Mouse (Mus musculus): ENCODE results near the gene Mrpl2. TPM values are rescaled to one million over a fixed set of nuclear protein-coding genes. Genes with fewer than 3 reads are reported as not detected.
A peak's percentile ranks its signal among the peaks of the same experiment; 100 is the strongest.

The Mrpl2 gene
- polyA plus RNA-seq, 1 experiment from 2014 or later, result 112 TPM

DNA sequence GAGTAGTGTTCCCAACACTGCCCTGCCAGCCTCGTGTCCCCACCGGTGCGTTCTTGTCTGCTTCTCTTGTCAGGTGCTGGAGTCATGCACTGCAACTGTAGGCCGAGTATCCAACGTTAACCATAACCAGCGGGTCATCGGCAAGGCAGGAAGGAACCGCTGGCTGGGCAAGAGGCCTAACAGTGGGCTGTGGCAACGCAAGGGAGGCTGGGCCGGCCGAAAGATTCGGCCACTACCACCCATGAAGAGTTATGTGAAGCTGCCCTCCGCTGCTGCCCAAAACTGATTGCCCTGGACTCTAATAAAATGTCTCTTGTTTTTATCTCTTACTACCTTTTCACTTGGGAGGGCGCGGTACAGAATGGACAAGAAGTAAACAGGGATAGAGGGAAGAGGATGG is 3.8 kb downstream of the Mrpl2 start:
- Histone ChIP-seq H3K9ac (no peak overlapping the region; the same call in 1 of the 2 replicates), H3K27me3 (replicated peaks) (no peaks in the 10 kb centered on the region), H3K27ac (peak overlapping the region; percentile 96), H3K4me3 (replicated peaks) (peak overlapping the region; percentile 67), H3K9me3 (no peaks in the 10 kb centered on the region), H3K4me1 (peaks cover 39% of the 10 kb centered on the region), H3K4me2 (peak overlapping the region; percentile 70), H3K36me3 (peaks cover 23% of the 10 kb centered on the region)
- ATAC-seq (ENCODE audit: insufficient read depth, low FRiP score, low read depth), result no peak
- 27% methylated on average over 15 of the region's 15 CpGs for WGBS

DNA sequence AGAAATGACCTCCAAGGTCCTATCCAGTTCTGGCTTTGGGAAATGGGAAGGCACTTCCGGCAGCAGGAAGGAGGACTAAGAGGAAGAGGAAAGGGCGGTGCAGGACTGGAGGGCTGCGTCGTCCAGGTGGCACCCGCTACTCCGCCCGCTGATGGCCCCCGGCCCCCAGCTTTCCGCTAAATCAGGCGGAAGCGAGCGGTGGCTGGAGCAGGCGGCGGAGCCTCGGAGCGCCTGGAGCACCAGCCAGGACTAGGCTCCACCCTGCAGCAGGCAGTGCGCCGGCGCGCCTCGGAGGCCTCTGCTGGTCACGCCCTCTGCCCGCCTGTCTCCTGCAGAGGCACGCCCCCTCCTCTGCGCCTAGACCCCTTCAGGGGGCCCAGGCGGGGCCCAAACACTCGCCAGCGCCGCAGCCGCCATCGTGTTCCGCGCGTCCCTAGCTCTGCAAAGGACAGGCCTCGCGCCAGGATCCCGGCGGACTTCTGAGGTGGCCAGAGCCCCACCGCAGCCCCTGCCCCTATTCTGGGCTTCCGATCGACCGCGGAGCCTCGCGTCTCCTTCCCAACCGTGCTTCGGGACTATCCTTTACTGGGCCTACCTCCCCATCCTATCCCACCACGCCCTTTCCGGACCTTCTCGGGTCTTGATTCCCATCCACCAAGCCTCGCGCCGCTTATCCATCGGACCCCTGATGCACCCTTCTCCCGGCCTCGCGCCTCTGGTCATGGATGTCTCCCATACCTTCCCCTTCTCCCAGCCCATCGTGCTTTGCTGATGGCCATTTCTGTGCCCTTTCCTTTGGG is 4.4 kb downstream of the Mrpl2 start, which contains the start of gene Cul7:
Gene Cul7 (plus strand): TSS at position 106 of the 800 bp plus-strand sequence.
- ATAC-seq (ENCODE audit: insufficient read depth, low FRiP score, low read depth), result peak; percentile 92
- Histone ChIP-seq H3K4me3 (replicated peaks) (peak within 1 kb of the TSS; percentile 67), H3K4me1 (peaks cover 33% of the 10 kb centered on the region), H3K9ac (peak within 1 kb of the TSS; percentile 74), H3K36me3 (peaks cover 25% of the 10 kb centered on the region), H3K27ac (peak within 1 kb of the TSS; percentile 96), H3K27me3 (replicated peaks) (no peaks in the 10 kb centered on the region), H3K9me3 (no peaks in the 10 kb centered on the region), H3K4me2 (peak within 1 kb of the TSS; percentile 70)
- WGBS, result under 1% methylated on average over 58 of the region's 58 CpGs

DNA sequence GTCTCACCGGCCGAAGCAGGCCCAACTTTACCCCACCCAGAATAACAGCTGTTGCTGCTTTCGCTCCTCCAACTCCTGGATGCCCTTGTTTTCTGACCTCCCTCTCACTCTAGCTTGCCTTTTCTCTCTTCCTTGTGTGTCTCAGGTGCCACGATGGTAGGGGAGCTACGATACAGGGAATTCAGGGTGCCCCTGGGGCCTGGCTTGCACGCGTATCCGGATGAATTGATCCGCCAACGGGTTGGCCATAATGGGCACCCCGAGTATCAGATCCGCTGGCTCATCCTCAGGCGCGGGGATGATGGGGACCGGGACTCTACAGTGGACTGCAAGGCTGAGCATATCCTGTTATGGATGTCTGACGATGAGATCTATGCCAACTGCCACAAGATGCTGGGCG is 5.3 kb downstream of the Mrpl2 start:
- ATAC-seq (ENCODE audit: insufficient read depth, low FRiP score, low read depth), result no peak
- Histone ChIP-seq H3K27me3 (replicated peaks) (no peaks in the 10 kb centered on the region), H3K9ac (peak overlapping the region; percentile 74; the same call in 1 of the 2 replicates), H3K9me3 (no peaks in the 10 kb centered on the region), H3K4me3 (replicated peaks) (peak overlapping the region; percentile 67), H3K4me1 (peaks cover 33% of the 10 kb centered on the region), H3K36me3 (peaks cover 33% of the 10 kb centered on the region), H3K27ac (peak overlapping the region; percentile 96), H3K4me2 (peak overlapping the region; percentile 70)
- 66% methylated on average over 17 of the region's 17 CpGs for WGBS

DNA sequence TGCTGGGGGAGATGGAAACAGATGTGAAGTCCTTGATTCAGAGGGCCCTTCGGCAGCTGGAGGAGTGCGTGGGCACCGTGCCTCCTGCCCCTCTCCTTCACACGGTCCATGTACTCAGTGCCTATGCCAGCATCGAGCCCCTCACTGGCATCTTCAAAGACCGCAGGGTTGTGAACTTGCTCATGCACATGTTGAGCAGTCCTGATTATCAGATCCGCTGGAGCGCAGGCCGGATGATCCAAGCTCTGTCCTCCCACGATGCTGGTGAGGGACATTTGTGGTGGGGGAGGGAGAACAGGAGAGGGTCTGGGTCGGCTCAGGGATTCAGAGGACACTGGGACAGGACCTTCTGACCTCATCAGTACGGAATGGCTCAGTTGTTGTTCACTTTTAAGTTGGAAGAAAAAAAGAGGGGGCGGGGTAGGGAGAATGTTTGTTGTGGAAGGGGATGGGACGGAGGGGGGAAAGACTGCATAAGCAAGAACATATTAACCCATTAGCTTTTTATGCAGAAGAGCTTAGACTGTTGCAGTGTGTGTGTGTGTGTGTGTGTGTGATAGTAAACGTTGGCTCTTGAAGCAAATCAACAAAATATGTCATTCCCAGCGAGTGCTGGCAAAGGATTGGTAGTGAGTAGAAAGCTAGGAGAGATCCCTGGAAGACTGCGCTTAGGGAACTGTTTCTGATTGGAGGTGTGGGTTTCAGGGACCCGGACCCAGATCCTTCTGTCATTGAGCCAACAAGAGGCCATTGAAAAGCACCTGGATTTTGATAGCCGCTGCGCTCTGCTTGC is 5.9 kb downstream of the Mrpl2 start:
- WGBS, result 68% methylated on average over 20 of the region's 20 CpGs
- Histone ChIP-seq H3K9ac (peak overlapping the region; percentile 74; the same call in 1 of the 2 replicates), H3K36me3 (peaks cover 40% of the 10 kb centered on the region), H3K9me3 (no peaks in the 10 kb centered on the region), H3K27me3 (replicated peaks) (no peaks in the 10 kb centered on the region), H3K27ac (peak overlapping the region; percentile 96; the same call in 1 of the 2 replicates), H3K4me1 (peaks cover 31% of the 10 kb centered on the region), H3K4me2 (peak overlapping the region; percentile 70), H3K4me3 (replicated peaks) (peak overlapping the region; percentile 67)
- ATAC-seq (ENCODE audit: insufficient read depth, low FRiP score, low read depth), result no peak

DNA sequence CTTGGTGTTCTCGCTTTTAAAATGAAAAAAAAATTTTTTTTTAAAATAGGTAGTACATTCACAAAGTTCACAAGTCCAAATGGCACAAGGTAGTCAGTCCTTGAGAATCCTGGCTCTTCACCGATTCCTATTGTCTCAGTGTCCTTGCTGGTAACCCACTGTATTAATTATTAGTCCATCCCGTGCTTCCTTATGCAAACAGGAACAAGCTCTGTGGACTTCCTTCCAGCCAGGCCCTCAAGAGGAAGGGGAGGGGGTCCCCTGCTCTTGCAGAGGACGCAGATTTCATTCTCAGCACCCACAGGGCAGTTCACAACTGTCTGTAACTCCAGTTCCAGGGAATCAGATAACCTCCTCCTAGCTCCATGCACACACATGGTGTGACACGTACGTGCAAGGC is 10.0 kb downstream of the Mrpl2 start:
- Histone ChIP-seq H3K4me1 (peaks cover 21% of the 10 kb centered on the region), H3K4me3 (replicated peaks) (no peak overlapping the region), H3K27ac (no peak overlapping the region), H3K36me3 (peaks cover 75% of the 10 kb centered on the region), H3K4me2 (no peak overlapping the region), H3K27me3 (replicated peaks) (no peaks in the 10 kb centered on the region), H3K9ac (no peak overlapping the region), H3K9me3 (no peaks in the 10 kb centered on the region)
- ATAC-seq (ENCODE audit: insufficient read depth, low FRiP score, low read depth), result no peak
- 75% methylated on average over 6 of the region's 6 CpGs for WGBS

DNA sequence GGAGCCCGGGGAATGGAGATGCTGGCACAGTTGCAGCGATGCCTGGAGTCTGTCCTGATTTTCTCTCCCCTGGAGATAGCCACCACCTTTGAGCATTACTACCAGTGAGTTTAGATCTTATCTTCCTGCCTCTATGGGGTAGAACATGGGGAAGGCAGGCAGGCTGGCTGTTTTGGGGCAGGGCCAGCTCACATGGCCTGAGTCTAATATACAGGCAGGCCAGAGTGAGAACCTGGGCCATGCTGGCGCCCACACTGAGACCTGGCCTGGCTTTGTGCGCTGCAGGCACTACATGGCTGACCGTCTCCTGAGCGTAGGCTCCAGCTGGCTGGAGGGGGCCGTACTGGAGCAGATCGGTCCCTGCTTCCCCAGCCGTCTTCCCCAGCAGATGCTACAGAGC is 15.3 kb downstream of the Mrpl2 start:
- Histone ChIP-seq H3K4me1 (no peaks in the 10 kb centered on the region), H3K4me3 (replicated peaks) (no peak overlapping the region), H3K27me3 (replicated peaks) (no peaks in the 10 kb centered on the region), H3K27ac (no peak overlapping the region), H3K4me2 (no peak overlapping the region), H3K9me3 (no peaks in the 10 kb centered on the region), H3K36me3 (peaks cover 82% of the 10 kb centered on the region), H3K9ac (no peak overlapping the region)
- ATAC-seq (ENCODE audit: insufficient read depth, low FRiP score, low read depth), result no peak
- 94% methylated on average over 9 of the region's 9 CpGs for WGBS

DNA sequence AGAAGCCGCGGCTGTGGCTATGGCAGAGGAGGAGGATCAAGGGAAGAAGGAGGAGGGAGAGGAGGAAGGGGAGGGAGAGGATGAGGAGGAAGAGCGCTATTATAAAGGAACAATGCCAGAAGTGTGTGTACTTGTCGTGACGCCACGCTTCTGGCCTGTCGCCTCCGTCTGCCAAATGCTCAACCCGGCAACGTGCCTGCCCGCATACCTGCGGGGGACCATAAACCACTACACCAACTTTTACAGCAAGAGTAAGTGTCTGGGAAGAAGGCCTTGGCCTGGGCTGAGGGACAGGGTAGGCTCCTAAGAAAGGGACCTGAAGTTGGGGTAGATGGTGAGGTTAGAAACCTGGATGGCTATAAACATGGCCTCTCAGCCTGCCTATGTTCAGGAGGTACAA is 16.0 kb downstream of the Mrpl2 start:
- H3K27ac ChIP-seq, result no peak overlapping the region
- H3K9ac ChIP-seq, result no peak overlapping the region
- H3K36me3 ChIP-seq, result peaks cover 79% of the 10 kb centered on the region
- no peaks in the 10 kb centered on the region for H3K9me3 ChIP-seq
- no peak overlapping the region for H3K4me3 ChIP-seq (replicated peaks)
- H3K27me3 ChIP-seq (replicated peaks), result no peaks in the 10 kb centered on the region
- H3K4me2 ChIP-seq, result no peak overlapping the region
- no peak for ATAC-seq (ENCODE audit: insufficient read depth, low FRiP score, low read depth)
- 91% methylated on average over 12 of the region's 12 CpGs for WGBS
- no peaks in the 10 kb centered on the region for H3K4me1 ChIP-seq

DNA sequence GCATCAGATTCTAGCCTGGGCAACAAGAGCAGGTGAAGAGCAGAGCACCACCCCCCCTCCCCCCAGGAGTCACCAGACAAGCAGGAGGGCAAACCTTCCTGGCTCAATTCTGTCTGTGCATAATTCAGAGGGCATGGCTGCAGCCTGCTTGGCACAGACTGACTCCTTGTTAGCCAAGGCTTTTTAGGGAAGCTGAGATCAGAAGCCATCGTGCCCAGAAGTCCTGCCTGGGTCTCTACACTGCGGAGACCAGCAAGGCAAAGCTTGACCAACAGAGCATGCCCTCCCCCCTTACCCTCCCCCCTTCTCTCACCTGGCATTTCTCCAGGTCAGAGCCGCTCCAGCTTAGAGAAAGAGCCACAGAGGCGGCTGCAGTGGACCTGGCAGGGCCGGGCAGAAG is 16.7 kb downstream of the Mrpl2 start:
- 86% methylated on average over 5 of the region's 5 CpGs for WGBS
- Histone ChIP-seq H3K9ac (no peak overlapping the region), H3K4me2 (no peak overlapping the region), H3K36me3 (peaks cover 71% of the 10 kb centered on the region), H3K27me3 (replicated peaks) (no peaks in the 10 kb centered on the region), H3K4me3 (replicated peaks) (no peak overlapping the region), H3K9me3 (no peaks in the 10 kb centered on the region), H3K4me1 (no peaks in the 10 kb centered on the region), H3K27ac (no peak overlapping the region)
- ATAC-seq (ENCODE audit: insufficient read depth, low FRiP score, low read depth), result no peak

DNA sequence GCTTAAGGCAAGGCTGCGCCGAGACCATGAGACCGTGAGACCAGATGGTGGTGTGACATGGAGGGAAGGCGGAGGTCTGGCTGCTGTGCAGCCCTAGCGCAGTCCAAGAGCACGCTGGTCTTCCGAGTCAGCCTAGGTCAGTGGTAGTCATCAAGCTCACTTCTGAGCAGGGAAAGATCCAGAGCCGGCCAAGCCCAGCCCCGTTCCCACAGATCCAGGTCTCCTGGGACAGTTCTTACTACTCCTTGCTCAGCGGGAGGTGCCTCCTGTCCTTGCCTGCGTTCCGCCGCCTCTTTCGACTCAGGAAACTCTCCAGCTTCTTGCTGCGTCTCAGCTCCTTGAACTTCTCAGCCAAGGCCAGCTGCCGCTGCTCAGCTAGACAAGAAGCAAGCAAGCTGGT is 21.7 kb downstream of the Mrpl2 start:
- 89% methylated on average over 16 of the region's 16 CpGs for WGBS
- Histone ChIP-seq H3K4me2 (no peak overlapping the region), H3K4me1 (no peaks in the 10 kb centered on the region), H3K9me3 (no peaks in the 10 kb centered on the region), H3K27me3 (replicated peaks) (no peaks in the 10 kb centered on the region), H3K27ac (no peak overlapping the region), H3K9ac (no peak overlapping the region), H3K4me3 (replicated peaks) (no peak overlapping the region), H3K36me3 (peaks cover 45% of the 10 kb centered on the region)
- ATAC-seq (ENCODE audit: insufficient read depth, low FRiP score, low read depth), result no peak

DNA sequence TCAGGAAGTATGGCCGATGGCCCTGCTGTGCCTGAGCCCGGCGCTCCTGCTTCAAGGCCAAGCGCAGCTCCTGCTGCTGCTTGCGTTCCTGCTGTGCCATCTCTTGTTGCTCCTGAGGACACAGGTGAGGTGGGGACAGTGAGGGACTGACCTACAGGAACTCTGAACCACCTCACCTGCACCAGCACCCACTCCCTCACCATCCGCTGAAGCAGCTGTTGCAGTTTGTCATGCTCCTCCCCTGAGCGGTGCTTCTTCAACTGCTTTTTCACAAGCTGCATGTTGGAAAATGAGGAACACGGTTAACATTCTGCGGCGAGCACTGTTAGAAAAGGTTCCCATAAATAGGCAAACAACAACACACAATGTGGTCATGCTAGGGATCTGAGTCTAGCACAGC is 23.9 kb downstream of the Mrpl2 start:
- Histone ChIP-seq H3K36me3 (peaks cover 25% of the 10 kb centered on the region), H3K27me3 (replicated peaks) (no peaks in the 10 kb centered on the region), H3K4me1 (peaks cover 10% of the 10 kb centered on the region), H3K4me2 (no peak overlapping the region), H3K9ac (no peak overlapping the region), H3K9me3 (no peaks in the 10 kb centered on the region), H3K4me3 (replicated peaks) (no peak overlapping the region), H3K27ac (no peak overlapping the region)
- WGBS, result 95% methylated on average over 10 of the region's 10 CpGs
- ATAC-seq (ENCODE audit: insufficient read depth, low FRiP score, low read depth), result no peak

DNA sequence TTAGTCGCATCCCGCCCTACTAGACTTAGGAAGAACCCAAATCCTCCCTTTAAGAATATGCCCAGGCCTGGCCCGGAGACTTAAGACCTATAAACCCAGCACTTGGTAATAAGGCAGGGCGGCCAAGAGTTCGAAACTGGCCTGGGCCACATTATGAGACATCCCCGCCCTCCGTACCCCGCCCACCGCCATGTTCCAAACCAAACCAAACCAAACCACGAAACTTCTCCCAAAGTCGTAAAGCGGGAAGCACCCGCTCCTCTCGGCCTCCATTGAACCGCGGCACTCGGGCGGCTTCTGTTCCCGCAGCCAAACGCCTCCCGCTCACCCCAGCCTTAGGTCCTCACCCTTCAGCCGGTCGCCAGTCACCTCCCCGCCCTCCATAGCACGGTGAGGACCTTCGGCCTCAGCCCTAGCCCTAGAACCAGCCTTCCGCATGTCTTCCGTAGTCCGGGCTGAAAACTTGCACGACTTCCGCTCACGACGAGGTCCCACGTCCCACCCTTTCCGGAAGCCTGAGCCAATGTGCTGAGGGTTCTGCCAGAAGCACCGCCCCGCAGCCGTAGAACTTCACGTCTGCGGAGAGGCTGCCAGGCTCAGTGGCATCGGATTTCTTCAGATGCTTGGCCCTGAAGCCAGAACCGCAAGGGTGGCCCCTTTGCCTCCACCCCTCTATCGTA is 28.0 kb downstream of the Mrpl2 start, which contains the start of gene Rrp36:
Gene Rrp36 (minus strand): TSS at position 503 of the 680 bp plus-strand sequence.
- peak within 1 kb of the TSS; percentile 87 for H3K27ac ChIP-seq
- peak within 1 kb of the TSS; percentile 78 for H3K4me3 ChIP-seq (replicated peaks)
- H3K4me2 ChIP-seq, result peak within 1 kb of the TSS; percentile 60
- peaks cover 22% of the 10 kb centered on the region for H3K4me1 ChIP-seq
- H3K36me3 ChIP-seq, result peaks cover 45% of the 10 kb centered on the region
- H3K9me3 ChIP-seq, result no peaks in the 10 kb centered on the region
- 1% methylated on average over 43 of the region's 43 CpGs for WGBS
- H3K27me3 ChIP-seq (replicated peaks), result no peaks in the 10 kb centered on the region
- peak within 1 kb of the TSS; percentile 61 for H3K9ac ChIP-seq
- ATAC-seq (ENCODE audit: insufficient read depth, low FRiP score, low read depth), result peak; percentile 92
